Mouse (Mus musculus) gastrocnemius, postnatal 4 days (tissue): ENCODE results near the gene Col4a2. TPM values are rescaled to one million over a fixed set of nuclear protein-coding genes. Genes with fewer than 3 reads are reported as not detected.
A peak's percentile ranks its signal among the peaks of the same experiment; 100 is the strongest.

ENCODE experiments used
- DNase-seq, 2 experiments: peaks; one replicate each; pipeline ENCODE4 v3.0.0; 2021 to 2022; ENCODE audit warnings: low spot score in 2 of 2, mixed read lengths in 2 of 2
- total RNA-seq, 2 experiments: library from RNA; stranded (reverse); gene quantifications; 2 replicates each; pipeline ENCODE4 v1.2.3; 2021

Col4a2 gene
- total RNA-seq, 2 experiments from 2014 or later = 480 to 481 TPM

DNA sequence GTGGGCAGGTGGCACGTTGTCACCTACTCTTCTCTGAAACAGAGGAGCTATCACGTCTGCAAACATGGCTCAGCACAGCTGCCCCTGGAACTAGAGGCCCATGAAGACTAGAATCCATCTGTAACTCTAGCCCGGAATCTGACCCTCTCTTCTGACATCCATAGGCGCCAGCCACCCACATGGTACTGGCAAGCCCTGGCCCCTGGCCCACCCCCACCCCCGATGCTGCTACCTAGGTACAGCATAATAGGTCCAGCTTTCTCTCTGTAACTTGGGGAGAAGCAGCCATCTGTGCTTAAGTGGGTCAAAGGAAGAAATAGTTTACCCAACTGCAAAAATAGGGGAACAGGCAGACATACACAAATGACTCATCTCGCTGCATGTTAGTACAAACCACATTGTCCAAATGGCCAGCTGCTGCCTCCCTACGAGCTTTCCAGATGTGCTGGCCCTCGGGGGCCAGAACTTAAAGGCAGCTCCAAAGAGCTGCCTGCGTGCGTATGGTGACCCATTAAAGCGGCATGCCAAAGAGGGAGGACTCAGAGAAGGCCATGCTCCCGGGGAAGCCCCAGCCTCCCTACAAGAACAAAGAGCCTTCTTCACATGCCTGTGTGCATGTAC lies 99.0 kb downstream of the Col4a2 start:
- peak in 1 of 2 experiments; percentile 58 for DNase-seq

DNA sequence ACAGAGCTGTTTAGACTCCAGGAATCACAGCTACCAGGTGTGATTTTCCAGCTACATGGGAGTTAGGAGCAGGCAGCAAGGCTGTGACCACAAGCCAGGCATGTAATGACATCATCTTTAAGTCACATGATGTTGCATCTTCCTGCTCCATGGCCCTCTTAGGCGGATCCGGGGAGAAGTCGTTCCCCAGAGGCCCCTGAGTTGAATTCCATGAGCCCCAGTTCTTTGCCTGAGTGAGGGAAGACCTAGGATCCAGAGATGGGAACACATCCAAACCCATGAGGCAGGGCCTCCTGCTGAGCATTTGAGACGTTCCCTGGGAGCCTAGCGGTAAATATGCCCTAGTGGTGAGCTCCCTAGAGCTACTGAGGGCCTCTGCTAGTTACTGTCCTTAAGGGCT lies 99.8 kb downstream of the Col4a2 start:
- DNase-seq = no peak

DNA sequence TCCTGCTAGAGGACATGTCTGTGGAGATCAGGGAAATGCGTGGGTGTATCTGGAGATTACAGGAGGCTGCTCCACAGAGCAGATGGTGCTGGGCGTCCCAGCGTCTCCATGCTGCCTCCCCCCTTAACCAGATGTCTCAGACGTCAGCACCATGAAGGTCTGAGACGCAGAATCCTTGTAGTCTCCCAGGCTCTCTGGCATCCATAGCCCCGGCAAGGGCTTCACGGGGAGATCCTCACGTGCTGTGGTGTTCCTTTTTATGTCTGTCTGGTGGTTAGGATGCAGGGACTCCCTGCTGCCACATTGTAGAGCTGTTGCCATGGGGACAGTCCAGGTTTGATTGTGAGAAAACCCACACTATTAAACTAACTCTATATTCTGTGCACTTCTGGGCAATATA lies 101.7 kb downstream of the Col4a2 start:
- DNase-seq = no peak

DNA sequence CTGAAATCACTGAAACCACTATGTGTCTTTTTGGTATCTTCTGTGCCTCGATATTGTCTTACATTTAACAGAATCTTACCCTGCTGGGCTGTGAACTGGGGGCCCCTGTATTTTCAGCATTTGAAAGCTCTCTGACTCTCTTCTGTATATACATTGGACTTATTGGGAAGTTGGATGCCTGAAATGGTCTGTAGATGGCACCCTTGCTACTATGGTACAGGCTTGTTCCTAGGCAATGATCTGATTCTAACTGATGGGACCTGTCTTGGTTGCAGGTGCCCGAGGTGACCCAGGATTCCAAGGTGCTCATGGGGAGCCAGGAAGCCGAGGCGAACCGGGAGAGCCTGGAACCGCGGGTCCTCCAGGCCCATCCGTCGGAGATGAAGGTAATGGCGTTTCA lies 102.5 kb downstream of the Col4a2 start:
- DNase-seq = no peak

DNA sequence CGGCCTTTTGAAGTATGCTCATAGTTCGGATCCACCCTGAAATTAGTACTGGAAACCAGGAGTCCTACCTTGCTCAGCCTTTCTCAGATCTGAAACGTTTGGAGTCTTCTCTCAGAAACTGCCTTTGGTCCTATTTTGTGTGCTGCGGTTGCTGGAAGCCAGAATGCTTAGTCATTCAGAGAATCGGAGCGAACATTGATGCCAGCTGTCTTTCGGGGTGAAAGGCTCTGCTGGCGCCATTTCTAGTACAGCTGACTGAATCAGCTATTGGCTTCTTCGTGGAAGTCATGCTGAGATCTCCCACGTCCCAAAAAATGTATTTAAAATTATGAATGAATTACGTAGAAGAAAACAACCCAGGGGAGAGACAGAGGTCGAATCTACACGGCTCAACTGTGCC lies 105.2 kb downstream of the Col4a2 start:
- no peak for DNase-seq

DNA sequence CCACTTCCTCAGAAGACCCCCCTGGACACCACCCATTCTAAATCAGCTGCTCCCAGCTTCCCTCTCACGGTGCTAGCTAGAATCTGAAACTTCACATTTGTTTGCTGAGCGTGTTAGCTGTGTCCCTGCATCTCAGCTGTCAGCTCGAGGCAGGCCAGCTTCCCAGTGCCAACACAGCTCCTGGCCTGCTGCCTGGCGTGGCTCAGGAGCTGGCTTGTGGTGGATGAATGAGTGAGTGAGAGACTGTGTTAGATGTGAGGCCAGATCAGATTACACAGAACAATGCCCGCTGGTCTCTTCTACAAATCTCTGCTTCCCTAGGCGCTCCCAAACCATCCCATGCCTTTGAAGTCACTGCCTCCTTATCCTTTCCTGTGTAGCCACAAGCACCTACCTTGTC lies 106.6 kb downstream of the Col4a2 start:
- DNase-seq = peak in 1 of 2 experiments; percentile 73

DNA sequence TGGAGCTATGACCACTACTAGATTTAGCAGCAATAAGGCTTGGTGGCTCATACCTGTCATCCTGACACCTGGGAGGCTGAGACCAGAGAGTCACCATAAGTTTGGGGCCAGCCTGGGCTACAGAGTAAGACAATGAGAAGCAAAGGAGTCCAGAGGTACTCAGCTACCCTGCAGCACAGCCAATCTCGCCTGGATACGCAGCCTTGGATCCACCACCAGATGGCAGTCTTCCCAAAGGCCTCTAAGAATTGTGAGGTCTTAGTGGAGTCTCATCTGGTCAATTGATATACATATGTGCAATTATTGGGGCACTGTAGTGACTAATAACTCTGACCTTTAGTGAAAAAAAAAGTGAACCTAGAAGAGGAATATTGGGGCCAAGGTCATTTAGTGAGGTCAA lies 107.0 kb downstream of the Col4a2 start:
- DNase-seq = peak in 1 of 2 experiments; percentile 54

DNA sequence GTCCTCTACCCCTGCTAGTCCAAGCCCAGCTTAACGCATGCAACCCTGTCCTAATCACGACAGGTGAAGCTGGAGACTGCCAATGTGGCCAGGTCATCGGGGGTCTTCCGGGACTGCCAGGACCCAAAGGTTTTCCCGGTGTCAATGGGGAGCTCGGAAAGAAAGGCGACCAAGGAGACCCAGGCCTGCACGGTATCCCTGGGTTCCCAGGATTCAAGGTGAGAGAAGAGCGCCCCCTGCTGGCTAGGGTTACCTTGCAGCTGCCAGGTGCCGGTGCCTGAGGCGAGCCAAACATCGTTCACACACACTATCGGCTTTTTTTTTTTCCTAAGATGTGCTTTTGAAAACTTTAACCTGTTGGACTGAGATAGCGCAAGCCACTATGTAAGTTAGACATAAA lies 108.5 kb downstream of the Col4a2 start:
- DNase-seq = peak in 1 of 2 experiments; percentile 53

DNA sequence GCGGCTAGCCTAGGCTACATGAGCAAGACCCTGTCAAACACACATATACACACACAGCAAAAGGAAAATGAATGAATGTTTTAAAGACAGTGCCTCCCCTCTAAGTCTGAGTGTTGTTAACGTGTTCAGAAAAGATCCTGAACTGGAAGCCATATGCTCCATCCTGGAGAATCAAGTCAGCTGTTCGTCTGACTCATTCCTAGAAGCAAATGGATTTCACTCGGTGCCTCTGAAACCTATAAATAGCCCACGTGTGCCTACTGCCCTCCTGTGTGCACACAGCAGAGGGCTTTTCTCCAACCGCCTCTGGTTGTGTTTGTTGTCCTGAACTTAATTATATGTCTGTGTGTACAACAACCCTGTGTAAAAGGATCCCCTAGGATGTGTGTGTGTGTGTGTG lies 109.4 kb downstream of the Col4a2 start:
- no peak for DNase-seq

DNA sequence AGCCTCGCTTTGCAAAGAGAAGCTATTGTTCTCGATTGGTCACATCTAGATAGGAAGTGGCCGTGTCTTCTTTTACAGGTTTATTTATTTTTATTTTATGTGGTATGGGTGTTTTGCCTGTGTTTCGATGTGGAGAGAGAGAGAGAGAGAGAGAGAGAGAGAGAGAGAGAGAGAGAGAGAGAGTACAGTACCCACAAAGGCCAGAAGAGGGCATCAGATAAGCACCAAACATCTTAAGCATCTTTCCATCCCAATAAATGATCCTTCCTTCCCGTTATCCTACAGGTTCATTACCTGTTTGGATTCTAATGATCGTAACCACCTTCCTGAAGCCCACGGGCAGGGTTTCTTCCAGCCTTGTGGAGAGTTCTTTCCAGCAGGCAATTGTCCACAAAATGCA lies 110.5 kb downstream of the Col4a2 start:
- no peak for DNase-seq

DNA sequence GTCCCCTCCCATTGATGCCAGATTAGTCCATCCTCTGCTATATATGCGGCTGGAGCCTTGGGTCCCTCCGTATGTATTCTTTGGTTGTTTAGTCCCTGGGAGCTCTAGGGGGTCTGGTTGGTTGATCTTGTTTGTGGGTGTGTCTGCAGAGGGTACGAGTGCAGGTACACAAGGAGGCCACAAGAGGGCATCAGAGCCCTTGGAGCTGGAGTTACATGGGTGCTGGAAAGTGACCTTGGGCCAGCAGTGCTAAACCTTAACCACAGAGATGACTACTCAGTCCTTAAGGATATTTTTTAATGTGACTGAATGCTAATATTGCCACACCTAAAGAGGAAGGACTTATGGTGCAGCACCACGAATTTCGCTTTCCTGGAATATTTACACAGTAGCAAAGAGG lies 118.1 kb downstream of the Col4a2 start:
- DNase-seq = no peak

DNA sequence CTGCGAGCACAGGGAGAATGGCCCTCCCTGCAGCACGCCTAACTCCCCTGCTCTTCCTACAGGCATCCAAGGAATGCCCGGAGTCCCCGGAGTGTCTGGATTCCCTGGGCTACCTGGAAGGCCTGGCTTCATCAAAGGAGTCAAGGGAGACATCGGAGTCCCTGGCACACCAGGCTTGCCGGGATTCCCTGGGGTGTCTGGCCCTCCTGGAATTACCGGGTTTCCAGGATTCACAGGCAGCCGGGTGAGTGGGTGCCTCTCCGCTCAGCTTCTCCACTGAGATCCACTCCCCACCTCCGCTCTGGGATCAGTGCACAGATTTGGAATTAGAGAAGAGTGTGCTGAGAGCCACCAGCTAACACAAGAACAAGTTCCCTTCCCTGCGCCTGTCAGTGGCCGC lies 125.3 kb downstream of the Col4a2 start:
- DNase-seq = no peak

DNA sequence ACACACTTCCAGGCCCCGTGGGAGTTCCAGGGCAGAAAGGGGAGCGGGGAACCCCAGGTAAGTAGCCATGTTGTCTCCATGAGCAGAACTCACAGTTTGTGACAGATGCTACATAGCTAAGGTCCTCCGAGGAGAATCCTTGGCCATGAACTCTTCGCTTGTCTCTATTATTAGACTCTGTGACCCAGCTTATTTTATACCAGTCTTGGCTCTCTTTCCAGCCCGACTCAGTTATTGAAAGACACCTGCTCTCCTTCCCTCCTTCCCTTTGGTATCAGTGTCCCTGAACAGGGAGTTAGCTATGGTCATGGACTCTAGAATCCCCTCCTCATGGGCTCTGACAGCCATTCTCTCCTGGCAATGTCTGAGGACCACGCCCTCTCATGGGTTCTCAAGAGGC lies 128.7 kb downstream of the Col4a2 start:
- DNase-seq = no peak

DNA sequence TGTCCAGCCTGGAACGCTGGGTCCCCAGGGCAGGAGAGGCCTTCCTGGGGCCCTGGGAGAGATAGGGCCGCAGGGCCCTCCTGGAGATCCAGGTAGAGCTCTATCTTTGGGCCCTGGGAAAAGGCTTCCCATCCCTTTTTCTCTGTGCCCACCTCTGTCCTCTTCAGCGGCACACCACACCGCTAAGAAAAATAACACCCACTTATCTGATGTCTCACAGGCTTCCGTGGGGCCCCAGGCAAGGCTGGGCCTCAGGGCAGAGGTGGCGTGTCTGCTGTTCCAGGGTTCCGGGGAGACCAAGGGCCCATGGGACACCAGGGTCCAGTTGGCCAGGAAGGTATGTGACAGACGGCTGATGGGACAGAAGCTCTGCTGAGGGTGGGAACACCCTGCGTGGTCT lies 131.0 kb downstream of the Col4a2 start:
- no peak for DNase-seq

DNA sequence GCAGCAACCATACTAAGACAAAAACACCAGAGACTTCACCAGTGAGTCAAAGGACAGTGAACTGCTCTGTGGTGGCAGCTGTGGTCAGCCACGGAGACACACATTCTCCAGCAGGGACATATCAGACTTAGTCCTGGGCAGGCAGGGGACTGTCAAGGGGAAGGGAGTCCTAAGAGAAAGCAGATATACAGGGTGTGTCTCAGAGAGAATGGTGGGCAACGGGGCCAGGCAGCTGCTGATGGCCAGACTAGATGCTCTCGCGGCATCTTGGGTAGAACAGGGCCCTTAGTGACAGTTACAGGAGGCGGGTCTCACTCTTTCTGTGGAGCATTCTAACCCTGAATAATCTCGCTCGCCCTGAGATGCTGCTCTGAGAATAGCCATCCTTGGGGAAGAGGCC lies 131.6 kb downstream of the Col4a2 start:
- DNase-seq = no peak

DNA sequence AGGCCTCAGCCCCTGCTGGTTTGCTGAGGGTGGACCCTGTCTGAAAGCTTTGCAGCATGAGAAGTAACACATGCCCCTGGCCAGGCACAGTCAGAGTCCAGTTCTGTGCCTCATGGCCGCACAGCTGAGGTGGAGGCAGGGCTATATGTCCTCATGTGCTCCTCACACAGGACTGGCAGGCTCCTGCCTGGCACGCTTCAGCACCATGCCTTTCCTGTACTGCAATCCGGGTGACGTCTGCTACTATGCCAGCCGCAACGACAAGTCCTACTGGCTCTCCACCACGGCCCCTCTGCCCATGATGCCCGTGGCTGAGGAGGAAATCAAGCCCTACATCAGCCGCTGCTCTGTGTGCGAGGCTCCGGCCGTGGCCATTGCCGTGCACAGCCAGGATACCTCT lies 133.2 kb downstream of the Col4a2 start:
- no peak for DNase-seq

DNA sequence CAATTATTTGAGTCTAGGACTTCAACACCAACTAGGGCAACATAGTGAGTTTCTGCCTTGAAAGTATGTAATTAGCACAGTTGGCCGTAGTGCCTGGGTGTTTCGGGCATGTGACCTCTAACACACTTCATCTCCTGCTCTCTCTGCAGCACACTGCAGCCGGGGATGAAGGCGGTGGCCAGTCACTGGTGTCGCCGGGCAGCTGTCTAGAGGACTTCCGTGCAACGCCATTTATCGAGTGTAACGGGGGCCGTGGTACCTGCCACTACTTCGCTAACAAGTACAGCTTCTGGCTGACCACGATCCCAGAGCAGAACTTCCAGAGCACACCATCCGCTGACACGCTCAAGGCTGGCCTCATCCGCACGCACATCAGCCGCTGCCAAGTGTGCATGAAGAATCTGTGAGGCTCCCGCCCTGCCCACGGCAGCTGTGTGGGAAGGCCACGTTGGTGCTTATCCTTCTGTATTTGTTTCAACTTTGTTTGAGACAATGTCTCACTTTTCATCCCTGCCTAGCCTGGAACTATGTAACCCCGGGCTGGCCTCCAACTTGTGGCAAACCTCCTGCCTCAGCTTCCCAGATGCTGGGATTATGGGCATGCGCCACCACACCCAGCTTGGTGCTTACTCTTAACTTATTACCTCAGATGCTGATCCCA lies 135.4 kb downstream of the Col4a2 start:
- no peak for DNase-seq

DNA sequence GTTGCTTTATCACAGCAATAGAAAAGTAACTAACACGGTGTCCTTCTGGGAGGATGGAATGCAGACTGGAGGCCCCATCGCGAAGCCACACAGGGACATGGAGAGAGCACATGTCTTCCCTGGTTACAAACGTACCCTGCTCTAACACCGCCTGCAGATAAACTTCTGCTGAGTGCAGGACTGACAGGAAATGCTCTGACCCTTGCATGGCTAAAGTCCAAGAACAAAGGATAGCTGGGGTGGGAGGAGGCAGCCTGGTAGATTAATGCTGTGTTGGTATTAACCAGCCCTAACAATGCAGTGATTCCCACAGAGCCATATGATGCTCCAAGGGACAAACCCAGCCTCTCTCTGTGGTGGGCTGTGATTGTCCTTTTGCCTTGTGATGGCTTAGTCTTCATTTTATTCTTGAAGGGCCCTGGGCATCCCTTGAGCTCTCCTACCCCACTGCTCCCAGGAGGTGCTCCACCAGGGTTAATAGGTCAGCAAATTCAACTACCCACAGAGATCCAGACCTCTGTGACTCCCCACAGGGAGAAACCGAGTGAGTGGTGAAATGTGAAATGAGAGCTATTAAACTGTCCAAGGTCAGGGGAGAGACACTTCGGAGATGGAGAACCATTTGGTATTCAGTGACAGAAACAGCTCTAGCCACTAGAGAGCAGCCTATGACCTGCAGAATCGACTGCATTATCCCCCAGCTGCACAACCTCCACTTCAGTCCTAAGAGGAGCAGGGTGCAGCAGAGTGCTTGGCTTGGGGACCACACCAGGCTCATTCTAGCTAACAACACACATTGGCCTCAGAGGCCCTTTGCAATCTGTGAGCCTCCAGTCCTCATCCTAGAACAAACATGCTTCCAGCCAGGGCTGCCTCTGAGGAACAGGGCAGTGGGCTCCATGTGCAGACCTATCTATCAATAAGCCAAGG lies 137.8 kb downstream of the Col4a2 start:
- DNase-seq = no peak

DNA sequence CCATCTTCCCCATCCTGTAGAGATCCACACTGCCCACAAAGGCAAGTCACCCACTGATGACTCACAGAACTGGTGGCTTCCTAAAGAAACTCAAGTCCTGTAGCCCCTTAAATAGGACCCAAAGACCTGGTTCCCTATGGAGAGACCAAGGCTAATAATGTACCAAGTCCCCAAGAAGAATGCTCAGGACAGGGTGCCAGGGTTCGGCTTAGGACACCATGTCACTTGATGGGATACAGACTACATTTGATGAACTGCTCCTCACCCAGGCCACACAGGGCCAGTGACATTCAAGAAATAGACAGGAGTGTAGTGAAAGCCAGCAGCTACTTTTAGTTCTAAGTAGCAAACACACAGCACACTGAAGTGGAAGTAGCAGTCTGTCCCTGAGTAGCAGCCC lies 139.5 kb downstream of the Col4a2 start:
- no peak for DNase-seq

DNA sequence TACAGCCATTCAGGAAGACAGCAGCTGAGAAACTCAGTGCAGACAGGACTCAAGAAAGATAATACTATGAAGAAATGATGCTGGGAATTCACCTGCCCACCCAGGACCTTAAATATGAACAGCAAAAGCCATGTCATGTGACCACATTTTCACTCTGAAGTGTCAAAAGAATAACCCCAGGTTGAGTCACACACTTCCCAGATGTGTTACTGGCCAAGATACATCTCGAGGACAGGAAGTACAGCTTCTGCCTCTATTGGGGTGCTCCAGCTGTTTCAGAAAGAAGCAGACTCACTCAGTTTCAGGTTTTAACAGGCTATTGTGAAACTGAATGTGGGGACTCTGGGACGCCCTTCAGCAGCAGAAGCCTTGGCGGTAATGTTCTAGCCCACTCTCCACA lies 140.0 kb downstream of the Col4a2 start:
- DNase-seq = no peak

DNA sequence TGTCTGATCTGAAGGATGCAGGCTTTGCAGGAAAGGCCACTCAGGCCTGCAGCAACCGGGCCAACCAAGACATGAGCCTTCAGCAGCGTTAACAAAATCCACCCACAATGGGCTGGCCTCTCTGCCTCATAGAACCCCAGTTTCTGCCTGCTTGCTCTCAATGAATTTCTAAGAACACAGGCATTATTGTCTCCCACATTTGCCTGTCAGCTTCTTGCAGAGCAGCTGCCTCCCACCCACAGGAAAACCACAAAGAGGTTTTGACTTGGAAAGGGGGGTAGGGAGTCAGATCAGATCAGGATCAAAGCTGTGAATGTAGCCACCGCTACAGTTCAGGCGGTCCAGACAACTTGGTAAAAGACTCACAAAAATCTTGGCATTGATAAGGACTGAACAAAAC lies 140.4 kb downstream of the Col4a2 start:
- no peak for DNase-seq

DNA sequence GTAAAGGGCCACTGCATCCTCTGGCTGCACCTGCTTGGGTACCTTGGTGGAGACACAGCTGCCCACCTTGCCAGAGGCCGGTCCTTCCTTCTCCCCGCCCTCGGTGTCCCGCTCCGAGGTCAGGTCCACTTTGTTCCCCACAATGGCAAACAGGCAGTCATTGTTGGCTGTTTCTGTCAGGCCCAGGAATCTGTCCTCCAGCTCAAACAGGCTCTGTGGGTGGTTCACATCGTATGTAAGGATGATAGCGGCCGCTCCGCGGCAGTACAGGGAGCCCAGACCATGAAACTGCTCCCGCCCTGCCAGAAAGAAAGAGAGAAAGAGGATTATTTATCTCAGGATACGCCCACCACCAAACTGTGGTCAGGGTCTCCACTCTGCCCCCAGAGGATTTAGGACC lies 141.6 kb downstream of the Col4a2 start:
- DNase-seq = no peak
